Mouse (Mus musculus) liver, adult (tissue): Measurements from ENCODE around the gene Dnajc6.
A peak's percentile ranks its signal among the peaks of the same experiment; 100 is the strongest.

Source experiments
- GATA4 ChIP-seq: IDR thresholded peaks from 2 replicates; pipeline ENCODE4 v1.6.1; 2014; ENCODE audit warnings: mild to moderate bottlenecking, low read length; ENCODE audit not compliant: insufficient replicate concordance

Gene Dnajc6

DNA sequence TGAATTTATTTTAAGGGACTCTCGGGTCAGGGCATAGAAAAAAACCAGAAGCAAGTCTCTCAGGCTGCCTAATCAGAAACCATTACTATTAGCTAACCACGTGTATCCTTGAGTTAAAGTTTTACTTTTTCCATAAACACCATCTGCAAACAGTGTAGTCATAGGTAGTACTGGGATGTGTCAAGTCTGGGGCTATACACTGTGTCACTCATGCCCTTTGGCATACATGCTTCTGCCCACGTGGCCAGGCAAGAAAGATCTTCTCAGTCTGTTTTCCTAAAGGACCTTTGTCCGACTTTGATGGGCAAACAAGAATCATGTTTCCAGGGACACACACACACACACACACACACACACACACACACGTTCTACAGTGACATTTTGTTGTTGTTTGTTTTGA lies 178.3 kb downstream of the Dnajc6 start:
- TF ChIP-seq GATA4: no peak

DNA sequence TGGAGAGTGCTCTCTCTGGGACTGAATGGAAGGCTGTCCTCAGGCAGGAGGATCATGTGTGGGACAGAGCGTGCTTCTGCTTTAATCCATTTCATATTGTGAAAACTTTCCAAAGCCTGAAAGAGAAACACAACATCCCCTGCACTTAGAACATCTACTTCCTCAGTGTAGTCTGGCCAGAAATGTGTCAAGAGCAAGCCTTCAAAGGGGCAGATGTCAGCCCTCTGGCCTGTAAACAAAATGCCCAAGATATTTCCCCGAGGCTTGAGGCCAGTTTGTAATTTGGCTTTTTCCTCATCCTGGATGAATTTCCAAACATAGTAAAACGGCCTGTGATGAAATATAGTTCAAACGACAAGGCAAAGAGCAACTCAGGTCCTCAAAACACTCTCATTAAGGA lies 179.3 kb downstream of the Dnajc6 start:
- TF ChIP-seq GATA4: peak; percentile 59; the same call in 1 of the 2 replicates

DNA sequence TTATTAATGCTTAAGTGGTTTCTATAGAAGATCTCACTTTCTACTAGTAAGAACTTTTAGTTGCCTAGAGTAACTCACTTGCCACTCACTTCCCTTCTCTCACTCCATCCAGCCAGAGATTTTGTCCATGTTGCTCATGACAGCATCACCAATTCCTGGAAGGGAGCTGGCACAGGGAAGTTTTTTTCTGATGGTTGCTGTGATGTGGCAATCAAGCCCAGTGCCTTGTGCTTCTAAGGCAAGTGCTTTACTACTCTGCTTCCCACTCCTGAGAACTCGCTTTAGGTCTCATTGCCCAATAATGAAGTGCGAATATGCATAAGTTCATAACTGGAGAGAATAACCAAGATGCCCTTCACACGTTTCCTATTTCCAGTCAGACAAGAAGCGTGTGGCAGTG lies 186.2 kb downstream of the Dnajc6 start:
- no peak for TF ChIP-seq GATA4

- TF ChIP-seq GATA4: peak; percentile 96
Measured at GRCm38 (mm10) chr4:101683086-101683485, 186.6 kb downstream of the Dnajc6 start.

GRCm38 (mm10) chr4:101684821-101685220 lies 188.4 kb downstream of the Dnajc6 start:
- no peak for TF ChIP-seq GATA4

DNA sequence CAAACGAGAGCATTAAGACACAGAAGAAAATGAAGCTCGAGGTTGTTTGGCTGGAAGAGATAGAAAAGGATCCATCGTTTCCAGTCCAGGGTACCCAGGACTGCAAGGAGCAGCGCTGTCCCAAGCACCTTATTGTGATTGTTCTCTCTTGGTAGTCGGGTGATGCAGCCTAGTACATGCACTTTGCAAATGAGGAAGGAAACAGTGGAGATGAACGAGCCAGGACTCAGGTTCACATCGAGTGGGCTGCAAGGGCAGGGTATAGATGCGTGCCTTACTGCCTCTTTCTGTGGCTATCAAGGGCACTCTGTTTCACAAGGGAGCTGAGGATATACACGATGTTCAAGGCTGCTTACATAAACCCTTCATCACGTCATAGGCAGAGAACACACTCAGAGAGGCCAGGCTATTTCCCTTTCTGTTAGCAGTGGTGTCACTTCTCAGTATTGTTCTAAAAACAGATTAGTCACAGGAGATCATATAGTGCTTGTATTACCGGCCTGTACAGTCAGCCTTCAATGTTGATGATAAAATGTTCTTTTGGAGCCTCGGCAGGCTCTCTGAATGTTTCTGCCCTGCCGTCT lies 189.9 kb downstream of the Dnajc6 start:
- no peak for TF ChIP-seq GATA4

- no peak for TF ChIP-seq GATA4
Measured at GRCm38 (mm10) chr4:101689241-101689640, 192.8 kb downstream of the Dnajc6 start.

DNA sequence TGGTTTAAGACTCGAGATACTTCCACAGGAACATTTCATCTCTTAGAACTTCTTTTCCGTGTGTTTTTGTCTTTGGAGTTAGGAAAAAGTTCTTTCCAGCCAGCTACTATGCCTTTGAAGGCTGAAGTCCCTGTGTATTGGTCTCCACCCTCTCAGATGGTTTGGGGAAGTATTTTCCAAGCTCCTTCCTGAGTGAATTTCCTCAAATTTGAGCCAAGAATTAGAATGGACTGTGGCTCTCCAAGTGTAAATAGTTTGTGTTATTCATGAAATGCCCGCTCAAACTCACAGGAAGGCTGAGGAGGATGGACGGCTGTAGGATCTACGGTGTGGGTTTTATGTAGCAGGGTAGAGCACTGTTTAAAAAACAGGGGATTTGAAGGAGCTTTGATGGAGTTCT lies 193.2 kb downstream of the Dnajc6 start:
- TF ChIP-seq GATA4: no peak
